Mouse (Mus musculus) retina, embryonic 14.5 days (tissue): Measurements from ENCODE around the gene Cmas.
A peak's percentile ranks its signal among the peaks of the same experiment; 100 is the strongest.

ENCODE experiments used
- DNase-seq: peaks from one replicate; pipeline ENCODE4 v3.0.0-alpha.2; 2015; ENCODE audit warnings: low spot score

Gene Cmas

GRCm38 (mm10) chr6:142756507-142757333, at the start of gene Cmas:
Cmas (plus strand) TSS chr6:142756686.
- peak; percentile 84 for DNase-seq

GRCm38 (mm10) chr6:142706688-142707087, 49.8 kb upstream of the Cmas start:
- DNase-seq, result no peak

GRCm38 (mm10) chr6:142708369-142708768, 48.1 kb upstream of the Cmas start:
- DNase-seq, result no peak

GRCm38 (mm10) chr6:142710690-142711089, 45.8 kb upstream of the Cmas start:
- DNase-seq, result no peak

- DNase-seq, result no peak
These were observed 45.4 kb upstream of the Cmas start for GRCm38 (mm10) chr6:142711106-142711505.

- DNase-seq, result no peak
These were observed 41.5 kb upstream of the Cmas start for GRCm38 (mm10) chr6:142715026-142715425.

DNA sequence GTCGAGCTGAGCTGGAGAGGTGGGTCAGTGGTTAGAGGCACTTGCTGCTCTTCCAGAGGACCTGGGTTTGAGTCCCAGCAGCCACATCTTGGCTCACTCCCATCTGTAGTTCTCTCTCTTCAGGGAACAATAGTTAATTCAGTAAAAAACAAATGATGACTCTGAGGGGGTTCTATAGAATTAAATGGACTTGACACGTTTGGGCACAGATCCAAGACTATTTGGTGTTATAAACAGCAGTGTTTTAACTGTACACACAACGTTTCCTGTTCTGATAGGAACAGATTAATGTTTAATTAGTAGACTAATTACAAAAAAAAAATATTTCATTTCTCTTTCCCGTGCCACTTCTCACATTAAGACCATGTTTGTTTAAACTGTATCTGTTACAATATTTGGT, 39.3 kb upstream of the Cmas start:
- DNase-seq, result no peak

DNA sequence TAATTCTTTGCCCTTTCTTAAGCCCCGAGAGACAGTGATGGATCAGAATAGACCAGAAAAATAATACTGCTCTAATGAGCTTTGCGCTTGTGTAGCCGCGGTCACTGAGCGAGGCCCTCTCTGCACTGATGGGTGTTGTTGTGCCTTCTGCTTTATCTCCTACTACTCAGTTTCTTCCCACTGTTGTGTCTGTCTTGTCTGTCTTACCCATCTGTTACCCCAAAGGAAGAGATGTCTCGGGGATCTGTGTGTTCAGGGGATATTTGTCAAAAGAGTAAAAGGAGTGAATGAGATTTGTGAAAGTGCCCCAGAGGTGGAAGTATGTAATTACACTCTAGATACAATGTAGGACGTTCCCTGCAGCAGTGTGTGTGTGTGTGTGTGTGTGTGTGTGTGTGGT, 38.3 kb upstream of the Cmas start:
- peak; percentile 12 for DNase-seq

DNA sequence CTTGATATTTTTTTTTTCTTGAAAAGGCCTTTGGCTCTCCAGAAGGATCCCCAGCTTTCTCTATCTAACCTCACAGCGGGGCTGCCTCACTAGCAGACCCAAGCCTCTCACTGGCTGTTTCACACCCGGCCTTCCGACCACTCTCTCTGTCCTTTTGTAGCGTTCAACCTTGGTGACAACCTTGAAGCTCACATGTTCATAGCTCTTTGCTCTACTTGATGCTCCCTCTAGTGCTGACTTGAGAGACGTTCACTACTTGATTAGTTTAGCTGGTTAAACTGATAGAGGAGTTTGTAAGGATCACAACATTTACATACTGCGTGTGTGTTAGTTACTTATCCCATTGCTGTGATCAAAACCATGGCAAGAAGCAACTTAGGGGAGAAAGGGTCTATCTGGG, 35.8 kb upstream of the Cmas start:
- DNase-seq, result no peak

DNA sequence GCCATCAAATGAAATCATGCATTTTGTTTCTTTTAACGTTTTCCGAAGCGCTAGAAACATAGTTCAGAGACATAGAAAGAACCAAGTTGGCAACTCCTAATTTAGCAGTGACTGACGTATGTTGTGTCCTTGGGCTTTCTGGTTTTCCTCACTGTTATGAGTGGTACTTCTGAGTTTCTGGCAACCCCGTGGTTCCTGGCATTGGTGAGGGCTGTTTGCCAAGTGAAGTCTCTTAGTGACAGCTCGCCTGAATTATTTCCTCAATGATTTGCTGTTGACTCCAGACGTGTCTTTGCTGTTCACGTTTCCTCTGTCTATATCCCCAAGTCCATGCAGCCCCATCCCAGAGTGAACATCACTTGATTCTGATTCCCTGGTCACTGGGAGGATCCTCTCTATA, 34.8 kb upstream of the Cmas start:
- no peak for DNase-seq

DNA sequence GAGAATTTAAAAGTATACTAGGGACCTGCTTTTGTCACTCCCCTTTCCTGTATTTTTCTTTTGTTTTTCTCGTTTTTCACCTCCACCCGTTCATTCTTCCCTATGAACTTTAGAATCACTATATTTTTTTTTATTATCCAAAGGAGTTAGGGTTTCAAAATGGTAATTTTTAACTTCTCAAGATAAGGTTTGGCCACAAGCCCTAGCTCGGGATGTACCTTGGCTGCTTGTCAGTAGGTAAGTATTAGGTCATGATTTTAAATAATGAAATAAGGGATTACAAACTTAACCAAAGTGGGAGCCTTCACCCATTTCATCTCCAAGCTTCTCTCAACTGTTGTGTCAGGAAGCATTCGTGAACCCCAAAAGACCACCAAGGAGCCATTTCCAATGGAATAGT, 30.5 kb upstream of the Cmas start:
- DNase-seq, result no peak

DNA sequence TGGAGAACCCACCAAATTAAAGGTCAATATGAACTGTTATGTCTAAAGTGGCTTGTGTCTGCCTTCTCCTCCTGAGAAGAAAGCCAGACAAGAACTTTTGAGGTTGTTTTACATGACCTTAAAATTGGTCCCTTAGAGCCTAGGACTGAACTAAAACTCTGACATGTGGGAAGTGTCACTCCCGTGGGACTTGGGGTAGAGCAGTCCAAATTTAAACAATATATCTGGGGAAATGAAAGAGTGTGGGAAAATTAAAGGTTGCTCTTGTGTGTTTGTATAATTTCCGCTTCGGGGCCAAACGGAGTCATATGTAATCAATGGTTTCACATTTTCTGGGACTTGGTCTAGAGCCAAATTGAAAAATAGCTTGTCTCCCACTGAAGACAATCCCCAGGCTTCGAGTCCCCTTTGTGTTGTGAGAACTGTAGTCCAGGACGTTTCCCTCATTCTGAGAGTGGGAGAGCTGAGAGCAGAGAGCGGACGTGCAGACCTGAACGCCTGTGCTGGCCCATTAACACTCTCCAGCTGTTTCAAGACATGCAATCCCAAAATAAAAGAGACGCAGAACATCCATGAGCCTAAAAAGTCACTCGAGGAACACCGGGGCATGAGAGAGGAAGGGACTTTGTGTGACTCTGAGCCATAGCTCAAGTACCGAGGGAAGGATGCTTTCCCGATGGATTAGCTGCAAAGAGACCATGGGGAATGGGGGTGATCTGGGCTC, 23.8 kb upstream of the Cmas start:
- DNase-seq, result no peak

DNA sequence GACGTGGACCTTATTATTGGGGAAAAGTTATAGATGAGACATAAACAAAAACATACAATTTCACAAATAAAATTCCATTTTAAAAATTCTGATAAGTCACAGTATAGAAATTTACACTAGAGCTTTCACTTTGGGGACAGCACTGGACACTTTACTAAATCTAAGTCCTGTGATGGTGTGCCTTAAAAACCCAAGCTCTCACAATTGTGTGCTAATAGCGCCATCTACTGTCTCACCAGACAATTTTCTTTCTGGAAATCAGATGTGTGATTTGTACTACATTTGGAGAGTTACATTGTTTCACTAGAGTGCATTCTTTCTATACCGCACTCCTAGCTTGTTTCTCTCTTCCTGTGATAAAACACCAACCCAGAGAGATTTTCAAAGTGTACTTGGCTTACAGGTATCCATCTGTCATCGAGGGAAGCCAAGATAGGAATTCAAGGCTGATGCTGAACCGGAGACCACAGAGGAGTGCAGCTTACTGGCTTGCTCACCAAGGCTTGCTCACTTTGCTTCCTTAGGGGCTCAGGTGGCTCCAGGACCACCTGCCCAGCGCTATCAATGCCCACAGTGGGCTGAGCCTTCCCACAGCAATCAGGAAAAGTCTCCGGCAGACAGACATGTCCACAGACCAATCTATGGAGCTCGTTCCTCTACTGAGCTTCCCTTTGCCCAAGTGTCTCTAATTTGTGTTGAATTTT, 21.0 kb upstream of the Cmas start:
- peak; percentile 85 for DNase-seq

- no peak for DNase-seq
These were observed 18.3 kb upstream of the Cmas start for GRCm38 (mm10) chr6:142738225-142738624.

DNA sequence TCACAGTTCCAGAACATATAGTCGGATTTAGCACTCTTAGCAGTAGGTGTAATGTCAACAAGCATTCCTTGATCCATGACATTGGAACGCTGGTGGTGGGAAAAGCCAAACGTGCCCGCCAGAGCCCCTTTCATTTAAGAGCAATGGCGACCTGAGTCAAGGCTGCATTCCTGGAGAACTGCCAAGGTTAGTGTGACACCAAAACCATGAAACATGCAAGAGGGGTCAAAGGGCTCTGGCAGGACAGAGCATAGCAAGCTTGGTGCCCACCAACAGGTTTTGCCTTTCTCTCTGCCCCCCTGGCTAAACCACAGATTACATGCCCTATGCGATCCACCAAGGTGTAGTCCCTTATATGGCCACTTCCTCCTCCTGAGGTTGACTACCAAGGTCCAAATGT, 17.8 kb upstream of the Cmas start:
- DNase-seq, result no peak

DNA sequence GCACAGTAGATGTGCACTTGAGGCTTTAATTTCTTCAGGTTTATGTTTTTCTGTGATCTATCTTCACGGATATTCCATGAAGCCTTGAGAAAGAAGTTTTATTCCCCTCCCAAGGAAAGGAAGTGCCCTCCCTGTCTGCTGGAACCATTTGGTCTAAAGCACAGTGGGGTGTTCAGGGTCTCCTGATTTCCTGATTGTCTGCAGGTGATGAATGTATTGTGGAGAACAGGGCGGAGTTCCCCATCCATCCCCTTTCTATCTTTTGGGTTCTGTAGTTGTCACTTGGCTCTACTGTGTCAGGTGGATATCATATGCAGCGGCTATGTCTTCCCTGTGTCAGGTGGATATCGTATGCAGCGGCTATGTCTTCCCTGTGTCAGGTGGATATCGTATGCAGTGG, 14.7 kb upstream of the Cmas start:
- no peak for DNase-seq

GRCm38 (mm10) chr6:142743193-142743592, 13.3 kb upstream of the Cmas start:
- no peak for DNase-seq

DNA sequence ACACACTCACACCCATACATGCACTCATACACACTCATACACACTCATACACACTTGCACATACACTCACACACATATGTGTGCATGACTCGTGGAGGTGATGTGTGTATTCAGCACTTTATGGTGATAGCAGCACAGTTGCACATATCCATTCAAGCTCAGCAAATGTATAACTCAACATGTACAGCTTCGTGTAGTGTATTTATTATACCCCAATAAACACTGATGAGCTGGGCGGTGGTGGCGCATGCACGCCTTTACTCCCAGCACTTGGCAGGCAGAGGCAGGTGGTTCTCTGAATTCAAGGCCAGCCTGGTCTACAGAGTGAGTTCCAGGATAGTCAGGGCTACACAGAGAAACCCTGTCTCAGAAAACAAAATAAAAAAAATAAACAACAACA, 11.0 kb upstream of the Cmas start:
- no peak for DNase-seq

DNA sequence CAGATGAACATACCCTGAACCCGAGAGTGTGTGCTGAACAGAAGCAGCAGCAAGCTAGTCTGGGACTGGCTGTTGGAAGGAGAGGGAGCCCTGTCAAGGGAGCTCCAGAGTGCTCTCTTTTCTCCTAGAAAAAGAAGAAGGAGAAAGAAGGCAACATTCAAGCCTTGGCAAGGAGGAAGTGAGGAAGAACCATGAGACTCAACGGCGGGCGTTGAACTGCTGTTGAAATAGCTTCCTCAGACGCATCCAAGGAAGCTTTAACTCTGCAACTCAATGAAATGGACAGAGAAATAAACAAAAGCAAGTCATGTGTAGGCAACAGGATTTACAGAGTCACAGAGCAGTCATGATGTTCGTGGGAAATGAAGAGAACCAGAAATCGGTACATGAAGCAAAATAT, 9.7 kb upstream of the Cmas start:
- no peak for DNase-seq

GRCm38 (mm10) chr6:142747165-142747564, 9.3 kb upstream of the Cmas start:
- DNase-seq, result no peak

DNA sequence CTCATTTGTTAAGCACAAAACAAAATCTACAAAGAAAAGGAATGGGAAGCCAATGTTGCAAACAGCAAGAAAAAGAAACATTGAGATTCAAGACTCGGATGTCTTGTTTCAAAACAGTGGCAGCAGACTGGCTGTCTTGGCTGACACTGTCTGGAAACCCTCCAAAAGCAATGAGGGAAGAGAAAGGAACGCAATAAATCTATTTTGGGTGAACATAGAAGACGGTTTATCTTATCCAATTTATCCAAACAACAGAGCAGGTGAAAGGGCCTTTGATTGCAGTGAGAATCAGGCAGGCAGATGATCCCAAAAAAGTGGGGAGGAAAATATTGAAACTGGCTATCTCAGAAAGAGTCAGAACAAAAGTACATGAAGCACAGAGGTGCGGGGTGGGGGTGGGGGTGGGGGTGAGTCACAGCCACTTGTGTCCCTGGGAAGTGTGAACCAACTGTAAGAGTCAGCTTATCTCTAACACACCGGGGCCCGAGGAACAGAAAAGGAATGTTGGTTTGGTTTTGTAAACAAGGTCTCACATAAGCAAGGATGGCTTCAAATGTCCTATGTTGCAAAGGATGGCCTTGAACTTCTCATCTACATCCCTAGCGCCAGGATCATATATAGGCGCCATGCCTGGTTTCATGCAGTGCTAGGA, 8.3 kb upstream of the Cmas start:
- no peak for DNase-seq

- DNase-seq, result no peak
These were observed 5.1 kb upstream of the Cmas start for GRCm38 (mm10) chr6:142751365-142751764.
